Mouse (Mus musculus) lung, embryonic 14.5 days (tissue): Measurements from ENCODE around the gene Poll. TPM values are rescaled to one million over a fixed set of nuclear protein-coding genes. Genes with fewer than 3 reads are reported as not detected.
A peak's percentile ranks its signal among the peaks of the same experiment; 100 is the strongest.
"Not testable (repeated sequence)": the region's sequence is repeated elsewhere in the genome, so short reads cannot be mapped to it uniquely, and the experiment has no call there.

Source experiments
- ATAC-seq: fragments of 200-750 bp; cut with Nextera tagmentation; 2 replicates; pipeline ENCODE4 v1.8.0; 2017; ENCODE audit warnings: mild to moderate bottlenecking, moderate TSS enrichment, moderate library complexity; ENCODE audit not compliant: insufficient read depth
- DNase-seq: peaks from one replicate; pipeline ENCODE4 v3.0.0-alpha.2; 2015
- H3K27ac ChIP-seq: fragments of 300-500 bp; sonication (generic); 2 replicates; pipeline ENCODE4 v1.5.1; 2014; ENCODE audit warnings: low read depth, mild to moderate bottlenecking, moderate library complexity
- H3K27me3 ChIP-seq: fragments of 300-500 bp; sonication (generic); 2 replicates; pipeline ENCODE4 v1.6.1; 2014; ENCODE audit warnings: low read length, control low read depth; ENCODE audit not compliant: insufficient read depth
- H3K36me3 ChIP-seq: fragments of 300-500 bp; sonication (generic); 2 replicates; pipeline ENCODE4 v1.6.1; 2014; ENCODE audit warnings: control low read depth; ENCODE audit not compliant: insufficient read depth
- H3K4me1 ChIP-seq: fragments of 300-500 bp; sonication (generic); 2 replicates; pipeline ENCODE4 v1.6.1; 2014; ENCODE audit warnings: antibody characterized with exemption, control low read depth; ENCODE audit not compliant: insufficient read depth
- H3K4me2 ChIP-seq: fragments of 300-500 bp; sonication (generic); 2 replicates; pipeline ENCODE4 v1.6.1; 2014; ENCODE audit warnings: mild to moderate bottlenecking
- H3K4me3 ChIP-seq: fragments of 300-500 bp; sonication (generic); 2 replicates; pipeline ENCODE4 v1.5.1; 2014; ENCODE audit warnings: low read depth, low read length
- H3K9ac ChIP-seq: fragments of 300-500 bp; sonication (generic); 2 replicates; pipeline ENCODE4 v1.6.1; 2014
- H3K9me3 ChIP-seq: fragments of 300-500 bp; sonication (generic); 2 replicates; pipeline ENCODE4 v1.6.1; 2016; ENCODE audit warnings: low read depth, low read length, control low read depth
- CTCF ChIP-seq: IDR thresholded peaks from 2 replicates; pipeline ENCODE4 v1.5.1; 2016; ENCODE audit warnings: antibody characterized with exemption, low read depth
- WGBS: fragments of 180-500 bp; shearing (Covaris S2); extraction: QIAGEN DNeasy Blood & Tissue Kit; methylation state at CpG from one replicate; pipeline ENCODE4 v1.1.7; 2014; 5-methylcytosine and 5-hydroxymethylcytosine counted together
- polyA plus RNA-seq: library from polyadenylated mRNA; unstranded; fragments of >200 nt; fragmentation: Nextera tagmentation; extraction: Ambion mirVana; gene quantifications from 2 replicates; pipeline ENCODE4 v1.2.1, GENCODE M21; 2014

Gene Poll
- polyA plus RNA-seq, 1 experiment from 2014 or later: 18.3 TPM

DNA sequence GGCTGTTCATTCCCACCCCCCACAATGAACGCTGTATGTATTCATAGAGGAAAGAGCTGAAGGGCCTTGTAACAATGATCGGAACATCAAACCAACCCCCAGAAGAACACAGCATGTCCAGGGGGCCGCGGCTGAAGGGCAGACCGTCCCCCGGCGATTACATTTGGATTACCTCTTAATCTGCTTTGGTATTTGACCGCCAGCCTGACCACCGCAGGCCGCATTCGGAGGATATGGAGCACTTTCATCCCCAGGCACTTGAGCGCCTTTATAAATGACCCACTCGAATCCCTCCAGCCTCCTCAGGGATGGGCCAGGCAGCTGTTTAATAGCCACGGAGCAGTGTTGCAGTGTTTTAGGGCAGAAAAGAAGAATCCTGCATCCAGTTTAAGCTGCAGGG lies 7.0 kb upstream of the Poll start:
- no peak overlapping the region for H3K4me2 ChIP-seq
- H3K27me3 ChIP-seq: no peaks in the 10 kb centered on the region
- H3K36me3 ChIP-seq: peaks cover 2% of the 10 kb centered on the region
- WGBS: 46% methylated on average over 14 of the region's 14 CpGs
- no peak for ATAC-seq
- no peaks in the 10 kb centered on the region for H3K9me3 ChIP-seq
- no peak for DNase-seq
- no peak overlapping the region for H3K9ac ChIP-seq
- H3K27ac ChIP-seq: no peak overlapping the region
- TF ChIP-seq CTCF: no peak
- H3K4me1 ChIP-seq: no peaks in the 10 kb centered on the region; the same call in 1 of the 2 replicates
- no peak overlapping the region for H3K4me3 ChIP-seq

DNA sequence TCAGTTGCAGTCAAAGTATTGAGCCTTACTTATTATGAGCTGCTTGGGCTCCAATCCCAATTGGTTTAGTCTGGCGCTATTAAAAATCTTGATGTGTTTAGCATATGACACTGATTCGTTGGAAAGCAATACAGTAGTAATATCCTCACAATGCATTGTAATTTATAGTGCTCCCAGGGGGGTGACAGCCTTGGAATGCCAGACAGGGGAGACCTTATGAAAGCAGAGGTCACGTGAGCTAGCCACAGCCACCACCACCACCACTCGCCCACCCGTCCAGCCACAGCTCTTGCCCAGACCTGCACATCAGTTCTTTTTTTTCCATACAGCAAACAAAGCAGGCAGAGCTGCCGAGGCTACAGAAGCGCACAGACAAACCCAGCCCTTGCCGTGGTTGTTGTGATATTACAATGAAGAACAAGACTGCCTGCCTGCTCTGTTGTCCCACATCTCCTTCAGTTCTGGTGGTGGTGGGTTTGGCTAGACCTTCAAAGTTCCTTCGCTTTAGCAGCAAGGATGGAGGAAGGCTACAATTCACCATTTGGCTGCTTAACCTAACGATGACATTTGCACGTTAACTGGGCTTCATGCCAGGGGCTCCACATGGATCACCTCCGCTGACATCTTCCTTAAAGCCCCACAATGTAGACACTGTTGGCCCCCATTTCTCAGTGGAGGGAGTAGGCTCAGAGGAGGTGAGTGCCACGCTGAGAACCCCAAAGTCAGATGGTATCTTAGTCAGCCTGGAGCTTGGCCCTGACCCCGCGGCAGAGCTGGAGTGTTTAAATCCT lies 5.8 kb upstream of the Poll start:
- Histone ChIP-seq H3K36me3 (no peaks in the 10 kb centered on the region), H3K4me1 (no peaks in the 10 kb centered on the region; the same call in 1 of the 2 replicates), H3K4me2 (no peak overlapping the region), H3K9me3 (no peaks in the 10 kb centered on the region), H3K4me3 (no peak overlapping the region), H3K27me3 (no peaks in the 10 kb centered on the region), H3K27ac (no peak overlapping the region), H3K9ac (no peak overlapping the region)
- no peak for TF ChIP-seq CTCF
- ATAC-seq: no peak
- peak; percentile 55 for DNase-seq
- 48% methylated on average over 15 of the region's 15 CpGs for WGBS

DNA sequence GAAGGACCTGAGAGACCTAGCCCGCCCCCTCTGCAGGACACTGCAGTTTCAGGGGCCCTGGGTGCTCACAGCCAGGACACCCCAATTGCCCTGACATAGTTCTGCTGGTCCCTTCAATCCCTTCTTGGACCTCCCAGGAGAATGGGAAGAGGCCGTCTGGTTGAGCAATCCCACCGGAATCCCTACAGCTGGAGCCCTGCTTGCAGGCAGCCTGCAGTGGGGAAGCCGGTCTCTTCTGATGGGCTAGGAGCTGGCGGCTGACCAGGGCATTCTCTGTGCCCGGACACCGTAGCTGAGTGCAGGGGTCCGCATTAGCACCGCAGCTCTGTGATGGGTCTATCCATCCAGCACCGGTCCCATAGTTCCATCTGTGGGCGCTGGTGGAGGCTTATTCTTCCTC lies 6.2 kb downstream of the Poll start:
- no peak overlapping the region for H3K9ac ChIP-seq
- WGBS: 83% methylated on average over 11 of the region's 11 CpGs
- H3K4me3 ChIP-seq: no peak overlapping the region
- H3K4me1 ChIP-seq: 0 out of 2 replicates have a peak, but pooled peaks cover 4% of the 10 kb centered on the region
- peaks cover 44% of the 10 kb centered on the region for H3K36me3 ChIP-seq
- no peak overlapping the region for H3K27ac ChIP-seq
- no peaks in the 10 kb centered on the region for H3K27me3 ChIP-seq
- TF ChIP-seq CTCF: no peak
- H3K9me3 ChIP-seq: no peaks in the 10 kb centered on the region
- DNase-seq (no peak), ATAC-seq (no peak)
- H3K4me2 ChIP-seq: no peak overlapping the region

DNA sequence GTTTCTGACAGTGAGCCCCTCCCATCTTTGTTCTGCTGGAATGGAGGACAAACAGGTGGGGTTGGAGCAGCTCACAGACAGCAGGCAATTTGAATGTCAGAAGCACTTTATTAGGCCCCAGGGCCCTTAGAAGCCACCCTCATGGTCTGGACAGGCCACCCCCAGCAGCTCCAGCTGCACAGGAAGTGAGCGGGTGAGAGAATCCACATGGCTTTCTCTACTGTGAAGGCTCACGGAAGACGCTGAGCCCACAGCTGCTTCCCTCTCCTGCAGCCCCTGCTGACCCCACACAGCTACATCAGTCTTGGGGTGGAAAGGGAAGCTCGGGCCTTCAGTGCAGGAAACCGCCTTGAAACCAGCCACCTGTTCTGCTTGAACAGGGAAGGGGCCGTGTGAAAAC lies 8.1 kb downstream of the Poll start:
- no peak for TF ChIP-seq CTCF
- no peak overlapping the region for H3K4me2 ChIP-seq
- no peaks in the 10 kb centered on the region for H3K9me3 ChIP-seq
- H3K4me1 ChIP-seq: 0 out of 2 replicates have a peak, but pooled peaks cover 4% of the 10 kb centered on the region
- 40% methylated on average over 6 of the region's 6 CpGs for WGBS
- peaks cover 40% of the 10 kb centered on the region for H3K36me3 ChIP-seq
- H3K4me3 ChIP-seq: no peak overlapping the region
- peak overlapping the region; percentile 16; the same call in 1 of the 2 replicates for H3K27ac ChIP-seq
- ATAC-seq: peak; percentile 78
- H3K9ac ChIP-seq: no peak overlapping the region
- DNase-seq: peak; percentile 76
- H3K27me3 ChIP-seq: no peaks in the 10 kb centered on the region

DNA sequence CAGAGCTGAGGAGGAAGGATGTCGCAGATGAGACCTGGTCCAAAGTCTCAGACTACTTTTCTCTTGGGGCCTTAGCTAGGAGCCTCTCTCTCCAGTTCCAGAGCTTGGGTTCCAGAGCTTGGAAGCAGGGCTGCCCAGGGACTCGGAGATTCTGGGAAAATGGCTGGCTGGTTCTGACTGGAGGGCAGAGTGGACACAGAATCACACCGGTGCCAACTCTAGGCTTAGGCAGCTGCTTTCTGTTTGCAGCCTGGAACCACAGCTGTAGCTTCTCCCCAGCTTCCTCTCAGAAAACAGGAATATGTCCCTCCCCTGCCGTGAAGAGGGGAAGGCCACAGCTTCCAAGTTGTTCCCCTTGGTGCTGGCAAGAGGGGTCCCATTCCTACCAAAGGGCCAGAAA lies 10.4 kb downstream of the Poll start:
- Histone ChIP-seq H3K4me2 (no peak overlapping the region), H3K9ac (no peak overlapping the region), H3K4me1 (0 out of 2 replicates have a peak, but pooled peaks cover 4% of the 10 kb centered on the region), H3K4me3 (no peak overlapping the region), H3K27me3 (peaks cover 11% of the 10 kb centered on the region; the same call in 1 of the 2 replicates), H3K27ac (no peak overlapping the region), H3K36me3 (peaks cover 27% of the 10 kb centered on the region), H3K9me3 (no peaks in the 10 kb centered on the region)
- no peak for ATAC-seq
- no peak for DNase-seq
- TF ChIP-seq CTCF: no peak
- 60% methylated on average over 4 of the region's 4 CpGs for WGBS

DNA sequence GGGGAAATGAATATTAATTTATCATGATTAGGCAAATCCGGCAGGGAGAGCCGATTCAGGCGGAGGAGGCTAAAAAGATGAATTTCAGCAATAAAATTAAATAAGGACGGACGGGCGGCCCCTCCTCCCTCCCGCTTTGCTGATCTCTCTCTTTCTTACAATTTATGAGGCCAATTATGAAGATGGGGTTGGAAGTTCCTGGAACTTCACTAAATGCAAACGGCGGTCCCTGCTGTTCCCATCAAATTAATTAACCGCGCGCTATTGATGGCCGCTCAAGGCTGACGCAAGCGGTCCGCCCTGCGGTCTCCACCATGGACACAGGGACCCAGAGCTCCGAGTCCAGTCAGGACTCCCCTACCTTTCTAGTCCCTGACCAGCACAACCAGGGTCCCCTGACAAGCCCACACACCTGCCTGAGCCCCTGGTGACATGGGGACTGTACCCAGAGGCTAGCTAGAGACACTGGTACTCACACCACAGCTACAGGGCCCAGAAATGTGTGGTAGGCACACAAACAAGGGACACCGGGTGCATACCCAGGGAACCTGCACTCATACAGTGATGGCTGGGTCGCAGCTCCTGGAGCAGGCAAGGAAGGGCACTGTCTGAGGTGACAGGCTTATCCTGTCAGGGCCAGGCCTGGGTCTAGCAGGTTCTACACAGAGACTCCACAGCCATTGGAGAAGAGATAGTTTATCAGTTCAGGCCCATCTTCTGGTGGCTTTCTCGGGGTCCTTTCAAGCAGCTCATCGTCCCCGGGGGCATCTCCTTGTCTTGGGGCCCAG lies 11.0 kb downstream of the Poll start:
- H3K36me3 ChIP-seq: peaks cover 20% of the 10 kb centered on the region
- H3K27me3 ChIP-seq: peaks cover 11% of the 10 kb centered on the region; the same call in 1 of the 2 replicates
- ATAC-seq: no peak
- H3K9me3 ChIP-seq: no peaks in the 10 kb centered on the region
- H3K9ac ChIP-seq: no peak overlapping the region
- TF ChIP-seq CTCF: no peak
- no peak overlapping the region for H3K4me3 ChIP-seq
- 0 out of 2 replicates have a peak, but pooled peaks cover 4% of the 10 kb centered on the region for H3K4me1 ChIP-seq
- H3K27ac ChIP-seq: no peak overlapping the region
- no peak overlapping the region for H3K4me2 ChIP-seq
- 75% methylated on average over 23 of the region's 23 CpGs for WGBS
- no peak for DNase-seq

DNA sequence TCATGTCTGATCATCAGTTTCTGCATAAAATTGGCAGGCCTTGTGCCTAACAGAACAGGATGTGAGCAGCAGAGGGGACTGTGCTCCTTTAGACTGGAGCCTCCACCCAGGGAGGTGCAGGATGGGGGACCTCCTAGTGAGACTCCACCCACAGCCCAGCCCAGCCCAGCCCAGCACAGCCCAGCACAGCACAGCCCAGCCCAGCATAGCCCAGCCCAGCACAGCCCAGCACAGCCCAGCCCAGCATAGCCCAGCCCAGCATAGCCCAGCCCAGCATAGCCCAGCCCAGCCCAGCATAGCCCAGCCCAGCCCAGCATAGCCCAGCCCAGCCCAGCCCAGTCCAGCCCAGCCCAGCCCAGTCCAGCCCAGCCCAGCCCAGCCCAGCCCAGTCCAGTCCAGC lies 12.1 kb downstream of the Poll start:
- not testable (repeated sequence) for DNase-seq, H3K4me3 ChIP-seq, H3K27ac ChIP-seq, H3K4me2 ChIP-seq, H3K9ac ChIP-seq, H3K36me3 ChIP-seq, H3K9me3 ChIP-seq, H3K4me1 ChIP-seq
- peak; percentile 36; the same call in 1 of the 2 replicates for ATAC-seq
- peaks cover 19% of the 10 kb centered on the region for H3K27me3 ChIP-seq
